Mouse (Mus musculus) heart, embryonic 12.5 days (tissue): ENCODE results near the gene Zfp109. TPM values are rescaled to one million over a fixed set of nuclear protein-coding genes. Genes with fewer than 3 reads are reported as not detected.
A peak's percentile ranks its signal among the peaks of the same experiment; 100 is the strongest.

ENCODE experiments used
- ATAC-seq: fragments of 200-750 bp; cut with Nextera tagmentation; 2 replicates; pipeline ENCODE4 v1.8.0; 2017; ENCODE audit warnings: moderate TSS enrichment, moderate library complexity; ENCODE audit not compliant: insufficient number of reproducible peaks, low FRiP score
- H3K27ac ChIP-seq: fragments of 300-500 bp; sonication (generic); 2 replicates; pipeline ENCODE4 v1.5.1; 2016; ENCODE audit warnings: mild to moderate bottlenecking, moderate library complexity; ENCODE audit not compliant: poor library complexity, severe bottlenecking
- H3K27me3 ChIP-seq: fragments of 300-500 bp; sonication (generic); replicated peaks from 2 replicates; pipeline ENCODE4 v1.6.1; 2016; ENCODE audit warnings: mild to moderate bottlenecking, moderate library complexity
- H3K36me3 ChIP-seq: fragments of 300-500 bp; sonication (generic); 2 replicates; pipeline ENCODE4 v1.6.1; 2016; ENCODE audit warnings: mild to moderate bottlenecking, moderate library complexity
- H3K4me1 ChIP-seq: fragments of 300-500 bp; sonication (generic); replicated peaks from 2 replicates; pipeline ENCODE4 v1.6.1; 2016; ENCODE audit warnings: mild to moderate bottlenecking
- H3K4me2 ChIP-seq: fragments of 300-500 bp; sonication (generic); 2 replicates; pipeline ENCODE4 v1.6.1; 2016; ENCODE audit warnings: mild to moderate bottlenecking, moderate library complexity
- H3K4me3 ChIP-seq: fragments of 300-500 bp; sonication (generic); 2 replicates; pipeline ENCODE4 v1.5.1; 2016; ENCODE audit warnings: mild to moderate bottlenecking
- H3K9ac ChIP-seq: fragments of 300-500 bp; sonication (generic); 2 replicates; pipeline ENCODE4 v1.6.1; 2016; ENCODE audit warnings: mild to moderate bottlenecking, moderate library complexity
- H3K9me3 ChIP-seq: fragments of 300-500 bp; sonication (generic); replicated peaks from 2 replicates; pipeline ENCODE4 v1.6.1; 2016; ENCODE audit warnings: mild to moderate bottlenecking, moderate library complexity
- WGBS: fragments of 180-500 bp; shearing (Covaris S2); methylation state at CpG from one replicate; pipeline ENCODE4 v1.1.7; 2016; 5-methylcytosine and 5-hydroxymethylcytosine counted together
- polyA plus RNA-seq: library from polyadenylated mRNA; unstranded; fragments of >200 nt; fragmentation: Nextera tagmentation; extraction: Ambion mirVana; gene quantifications from 2 replicates; pipeline ENCODE4 v1.2.1, GENCODE M21; 2016

Zfp109 gene
- polyA plus RNA-seq, 1 experiment from 2014 or later: 4.6 TPM

GRCm38 (mm10) chr7:24269256-24269655, 31.9 kb upstream of the Zfp109 start:
- Histone ChIP-seq H3K4me2 (peak overlapping the region; percentile 90; the same call in 1 of the 2 replicates), H3K36me3 (peaks cover 10% of the 10 kb centered on the region), H3K4me3 (no peak overlapping the region), H3K27me3 (no peaks in the 10 kb centered on the region), H3K4me1 (peaks cover 4% of the 10 kb centered on the region; the same call in 1 of the 2 replicates), H3K9ac (no peak overlapping the region), H3K9me3 (no peaks in the 10 kb centered on the region), H3K27ac (no peak overlapping the region)
- ATAC-seq: no peak
- WGBS: 64% methylated on average over 3 of the region's 3 CpGs

- WGBS: 68% methylated on average over 24 of the region's 24 CpGs
Measured at GRCm38 (mm10) chr7:24268176-24269155, 31.1 kb upstream of the Zfp109 start.

GRCm38 (mm10) chr7:24260000-24260312, 22.6 kb upstream of the Zfp109 start:
- Histone ChIP-seq H3K4me2 (no peak overlapping the region), H3K9me3 (no peaks in the 10 kb centered on the region), H3K36me3 (peaks cover 28% of the 10 kb centered on the region), H3K27ac (no peak overlapping the region), H3K4me1 (peaks cover 5% of the 10 kb centered on the region), H3K9ac (no peak overlapping the region), H3K4me3 (no peak overlapping the region), H3K27me3 (no peaks in the 10 kb centered on the region)
- ATAC-seq: no peak
- WGBS: 79% methylated on average over 4 of the region's 4 CpGs

More at GRCm38 (mm10) chr7:24268176-24269155, 31.1 kb upstream of the Zfp109 start:
- Histone ChIP-seq H3K27ac (no peak overlapping the region), H3K4me2 (no peak overlapping the region), H3K4me3 (no peak overlapping the region), H3K9ac (no peak overlapping the region), H3K36me3 (peaks cover 2% of the 10 kb centered on the region), H3K4me1 (peaks cover 4% of the 10 kb centered on the region; the same call in 1 of the 2 replicates), H3K27me3 (no peaks in the 10 kb centered on the region), H3K9me3 (no peaks in the 10 kb centered on the region)
- no peak for ATAC-seq

- H3K36me3 ChIP-seq: peaks cover 28% of the 10 kb centered on the region
- H3K27ac ChIP-seq: no peak overlapping the region
- 82% methylated on average over 13 of the region's 13 CpGs for WGBS
- H3K4me3 ChIP-seq: no peak overlapping the region
- H3K4me1 ChIP-seq: peaks cover 7% of the 10 kb centered on the region
- ATAC-seq: no peak
- no peaks in the 10 kb centered on the region for H3K27me3 ChIP-seq
- no peaks in the 10 kb centered on the region for H3K9me3 ChIP-seq
- H3K9ac ChIP-seq: no peak overlapping the region
- no peak overlapping the region for H3K4me2 ChIP-seq
Measured at GRCm38 (mm10) chr7:24259306-24259999, 22.1 kb upstream of the Zfp109 start.

GRCm38 (mm10) chr7:24254633-24255474, 17.5 kb upstream of the Zfp109 start, which contains the start of gene Zfp108:
Gene Zfp108, plus strand, starts transcription at chr7:24254794.
- Histone ChIP-seq H3K9me3 (no peaks in the 10 kb centered on the region), H3K27me3 (no peaks in the 10 kb centered on the region), H3K36me3 (peaks cover 7% of the 10 kb centered on the region; the same call in 1 of the 2 replicates), H3K4me1 (peaks cover 7% of the 10 kb centered on the region), H3K9ac (peak within 1 kb of the TSS; percentile 72), H3K27ac (no peak within 1 kb of the TSS), H3K4me2 (peak within 1 kb of the TSS; percentile 81), H3K4me3 (peak within 1 kb of the TSS; percentile 58)
- 20% methylated on average over 21 of the region's 21 CpGs for whole genome bisulfite sequencing
- peak; percentile 84; the same call in 1 of the 2 replicates for ATAC-seq

GRCm38 (mm10) chr7:24253779-24254615, 16.6 kb upstream of the Zfp109 start:
- no peak for ATAC-seq
- no peak overlapping the region for H3K27ac ChIP-seq
- H3K36me3 ChIP-seq: no peaks in the 10 kb centered on the region
- peak overlapping the region; percentile 81 for H3K4me2 ChIP-seq
- 65% methylated on average over 9 of the region's 9 CpGs for WGBS
- peak overlapping the region; percentile 58 for H3K4me3 ChIP-seq
- H3K9me3 ChIP-seq: no peaks in the 10 kb centered on the region
- H3K9ac ChIP-seq: no peak overlapping the region
- no peaks in the 10 kb centered on the region for H3K27me3 ChIP-seq
- H3K4me1 ChIP-seq: peaks cover 7% of the 10 kb centered on the region

- Histone ChIP-seq H3K4me1 (peaks cover 6% of the 10 kb centered on the region), H3K9me3 (peaks cover 1% of the 10 kb centered on the region; the same call in 1 of the 2 replicates), H3K4me3 (no peak within 1 kb of the TSS), H3K27ac (no peak within 1 kb of the TSS), H3K4me2 (no peak within 1 kb of the TSS), H3K9ac (no peak within 1 kb of the TSS), H3K36me3 (no peaks in the 10 kb centered on the region), H3K27me3 (no peaks in the 10 kb centered on the region)
- no peak for ATAC-seq
- WGBS: 75% methylated on average over 5 of the region's 5 CpGs
Measured at GRCm38 (mm10) chr7:24211343-24211742, 26.0 kb downstream of the Zfp109 start, which contains the start of gene Zfp111. Gene Zfp111, minus strand, starts transcription at chr7:24211443.

- no peaks in the 10 kb centered on the region for H3K9me3 ChIP-seq
- no peak overlapping the region for H3K27ac ChIP-seq
- no peak overlapping the region for H3K4me2 ChIP-seq
- WGBS: 66% methylated on average over 2 of the region's 2 CpGs
- no peak overlapping the region for H3K4me3 ChIP-seq
- H3K4me1 ChIP-seq: peaks cover 6% of the 10 kb centered on the region
- no peaks in the 10 kb centered on the region for H3K27me3 ChIP-seq
- no peak for ATAC-seq
- no peak overlapping the region for H3K9ac ChIP-seq
- H3K36me3 ChIP-seq: peaks cover 9% of the 10 kb centered on the region
Measured at GRCm38 (mm10) chr7:24210296-24210695, 27.1 kb downstream of the Zfp109 start.

GRCm38 (mm10) chr7:24208282-24208886, 29.0 kb downstream of the Zfp109 start:
- 53% methylated on average over 7 of the region's 7 CpGs for WGBS
- Histone ChIP-seq H3K27me3 (no peaks in the 10 kb centered on the region), H3K9ac (no peak overlapping the region), H3K27ac (no peak overlapping the region), H3K4me2 (peak overlapping the region; percentile 84), H3K4me3 (peak overlapping the region; percentile 80), H3K4me1 (peaks cover 6% of the 10 kb centered on the region), H3K36me3 (peaks cover 28% of the 10 kb centered on the region), H3K9me3 (no peaks in the 10 kb centered on the region)
- no peak for ATAC-seq
